Mouse (Mus musculus) midbrain, embryonic 16.5 days (tissue): ENCODE measurements around the gene Tmem243. TPM values are rescaled to one million over a fixed set of nuclear protein-coding genes. Genes with fewer than 3 reads are reported as not detected.

Experiments
- ATAC-seq: fragments of 200-750 bp; cut with Nextera tagmentation; 2 replicates; pipeline ENCODE4 v1.8.0; 2017; ENCODE audit warnings: moderate TSS enrichment
- H3K27ac ChIP-seq: fragments of 300-500 bp; sonication (generic); 2 replicates; pipeline ENCODE4 v1.5.1; 2014; ENCODE audit warnings: mild to moderate bottlenecking, low read length, mixed read lengths
- H3K27me3 ChIP-seq: fragments of 300-500 bp; sonication (generic); 2 replicates; pipeline ENCODE4 v1.6.1; 2014; ENCODE audit warnings: low read depth, low read length, mixed read lengths; ENCODE audit not compliant: control insufficient read depth, insufficient read depth
- H3K36me3 ChIP-seq: fragments of 300-500 bp; sonication (generic); 2 replicates; pipeline ENCODE4 v1.6.1; 2014; ENCODE audit warnings: mild to moderate bottlenecking, low read length, moderate library complexity, mixed read lengths; ENCODE audit not compliant: control insufficient read depth, insufficient read depth
- H3K4me1 ChIP-seq: fragments of 300-500 bp; sonication (generic); 2 replicates; pipeline ENCODE4 v1.6.1; 2014; ENCODE audit warnings: mild to moderate bottlenecking, low read length, mixed read lengths; ENCODE audit not compliant: control insufficient read depth, insufficient read depth
- H3K4me2 ChIP-seq: fragments of 300-500 bp; sonication (generic); 2 replicates; pipeline ENCODE4 v1.6.1; 2014; ENCODE audit warnings: mild to moderate bottlenecking, low read length, mixed read lengths
- H3K4me3 ChIP-seq: fragments of 300-500 bp; sonication (generic); 2 replicates; pipeline ENCODE4 v1.5.1; 2014; ENCODE audit warnings: low read depth, mild to moderate bottlenecking, low read length, moderate library complexity, mixed read lengths
- H3K9ac ChIP-seq: fragments of 300-500 bp; sonication (generic); 2 replicates; pipeline ENCODE4 v1.6.1; 2014; ENCODE audit warnings: low read depth, low read length, mixed read lengths
- H3K9me3 ChIP-seq: fragments of 300-500 bp; sonication (generic); replicated peaks from 2 replicates; pipeline ENCODE4 v1.6.1; 2014; ENCODE audit warnings: mild to moderate bottlenecking, low read length, mixed read lengths; ENCODE audit not compliant: control insufficient read depth, poor library complexity, severe bottlenecking
- WGBS: fragments of 180-500 bp; shearing (Covaris S2); extraction: QIAGEN DNeasy Blood & Tissue Kit; methylation state at CpG from one replicate; pipeline ENCODE4 v1.1.7; 2014; 5-methylcytosine and 5-hydroxymethylcytosine counted together
- polyA plus RNA-seq: library from polyadenylated mRNA; unstranded; fragments of >200 nt; fragmentation: Nextera tagmentation; extraction: Ambion mirVana; gene quantifications from 2 replicates; pipeline ENCODE4 v1.2.1, GENCODE M21; 2015

Gene Tmem243
- polyA plus RNA-seq, 1 experiment from 2014 or later, result 9.7 TPM

DNA sequence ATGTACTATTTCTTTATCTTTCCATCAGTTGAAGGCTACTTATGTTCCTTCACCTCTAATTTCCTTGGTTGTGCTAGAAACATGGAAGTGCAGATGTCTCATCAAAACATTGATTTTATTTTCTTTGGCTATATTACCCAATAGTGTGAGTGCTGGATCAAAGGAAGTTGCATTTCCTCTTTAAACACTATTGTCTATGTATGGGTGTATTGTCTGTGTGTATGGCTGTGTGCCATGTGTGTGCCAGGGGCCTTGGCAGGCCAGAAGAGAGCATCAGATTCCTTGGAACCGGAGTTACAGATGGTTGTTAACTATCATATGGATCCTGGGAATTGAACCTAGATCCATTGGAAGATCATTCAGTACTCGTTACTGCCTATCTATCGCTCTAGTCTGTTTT lies 29.1 kb upstream of the Tmem243 start:
- H3K36me3 ChIP-seq, result no peaks in the 10 kb centered on the region
- no peak overlapping the region for H3K4me3 ChIP-seq
- no peaks in the 10 kb centered on the region for H3K27me3 ChIP-seq
- ATAC-seq, result no peak
- no peak overlapping the region for H3K27ac ChIP-seq
- H3K4me1 ChIP-seq, result no peaks in the 10 kb centered on the region
- no peak overlapping the region for H3K9ac ChIP-seq
- H3K9me3 ChIP-seq, result no peaks in the 10 kb centered on the region
- 94% methylated on average over 3 of the region's 3 CpGs for WGBS
- no peak overlapping the region for H3K4me2 ChIP-seq

GRCm38 (mm10) chr5:9073177-9073854 lies 27.2 kb upstream of the Tmem243 start:
- Histone ChIP-seq H3K27ac (no peak overlapping the region), H3K4me3 (no peak overlapping the region), H3K4me2 (no peak overlapping the region), H3K27me3 (no peaks in the 10 kb centered on the region), H3K9me3 (no peaks in the 10 kb centered on the region), H3K4me1 (no peaks in the 10 kb centered on the region), H3K9ac (no peak overlapping the region), H3K36me3 (no peaks in the 10 kb centered on the region)
- ATAC-seq, result peak; percentile 69; the same call in 1 of the 2 replicates
- 32% methylated on average over 5 of the region's 5 CpGs for WGBS

DNA sequence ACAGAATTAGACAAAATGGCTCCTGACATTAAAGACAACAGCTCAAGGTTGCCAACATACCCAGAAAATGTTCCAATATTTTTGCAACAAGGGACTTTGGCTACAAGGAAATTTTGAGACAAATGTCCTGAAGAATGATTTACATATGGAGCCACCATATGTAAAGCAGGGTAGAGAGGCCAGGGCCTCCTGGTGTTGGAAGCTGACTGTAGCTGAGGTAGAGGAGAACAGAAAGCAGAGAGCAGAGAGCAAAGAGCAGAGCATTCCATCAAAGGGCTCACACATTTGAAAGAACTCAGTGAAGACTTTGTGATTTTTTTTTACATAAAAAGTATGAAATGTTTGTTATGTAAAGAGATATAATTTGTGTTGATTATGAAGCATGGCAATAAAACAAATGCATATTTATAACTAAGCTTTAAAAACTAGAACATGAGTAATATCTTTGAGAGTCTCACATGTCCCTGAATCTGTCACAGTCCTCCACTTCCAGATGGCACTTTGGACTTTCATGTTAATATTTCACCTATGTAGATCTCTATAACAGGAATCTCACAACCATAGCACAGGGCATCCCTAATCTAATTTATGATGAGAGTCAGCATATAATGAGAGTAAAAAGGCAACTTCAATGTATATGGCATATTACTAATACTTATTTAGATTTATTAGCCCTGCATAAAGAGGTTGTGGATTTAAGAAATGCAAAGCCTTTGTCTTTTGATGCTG lies 20.5 kb upstream of the Tmem243 start:
- Histone ChIP-seq H3K4me3 (no peak overlapping the region), H3K4me1 (no peaks in the 10 kb centered on the region), H3K4me2 (no peak overlapping the region), H3K27ac (no peak overlapping the region), H3K27me3 (no peaks in the 10 kb centered on the region), H3K36me3 (no peaks in the 10 kb centered on the region), H3K9me3 (no peaks in the 10 kb centered on the region), H3K9ac (no peak overlapping the region)
- ATAC-seq, result no peak

GRCm38 (mm10) chr5:9086924-9087719 lies 13.3 kb upstream of the Tmem243 start:
- ATAC-seq, result no peak
- H3K9me3 ChIP-seq, result no peaks in the 10 kb centered on the region
- H3K4me1 ChIP-seq, result no peaks in the 10 kb centered on the region
- H3K27ac ChIP-seq, result no peak overlapping the region
- H3K27me3 ChIP-seq, result no peaks in the 10 kb centered on the region
- H3K4me3 ChIP-seq, result no peak overlapping the region
- H3K4me2 ChIP-seq, result no peak overlapping the region
- no peak overlapping the region for H3K9ac ChIP-seq
- 84% methylated on average over 3 of the region's 3 CpGs for WGBS
- H3K36me3 ChIP-seq, result no peaks in the 10 kb centered on the region

DNA sequence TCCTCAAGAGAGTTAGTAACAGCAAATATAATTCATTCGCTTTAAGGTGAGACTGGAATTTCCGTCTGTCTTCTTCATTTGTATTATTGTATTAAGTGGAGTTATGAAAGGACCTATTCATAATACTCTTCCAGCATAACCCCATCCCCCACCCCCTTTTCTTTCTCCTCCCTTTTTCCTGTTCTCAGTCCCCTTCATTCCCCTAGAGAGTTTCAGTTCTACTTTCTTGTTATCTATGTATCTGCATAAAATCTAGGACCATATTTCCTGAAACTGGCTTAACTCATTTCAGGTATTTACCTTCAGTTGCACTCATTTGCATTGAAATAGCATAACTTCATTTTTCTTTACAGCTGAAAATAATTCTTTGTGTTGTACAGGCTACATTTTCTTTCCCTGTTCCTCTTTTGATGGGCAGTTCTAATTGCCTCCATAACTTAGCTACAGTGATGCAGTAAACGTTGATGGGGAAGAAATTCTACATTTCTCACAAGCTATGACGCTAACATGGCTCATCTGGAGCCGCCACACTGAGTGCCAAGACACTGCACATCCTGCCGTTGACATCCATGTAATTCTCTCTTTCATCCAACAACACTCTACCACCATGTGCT lies 9.9 kb upstream of the Tmem243 start:
- Histone ChIP-seq H3K9ac (no peak overlapping the region), H3K4me2 (no peak overlapping the region), H3K36me3 (no peaks in the 10 kb centered on the region), H3K27ac (no peak overlapping the region), H3K9me3 (no peaks in the 10 kb centered on the region), H3K4me3 (no peak overlapping the region), H3K4me1 (no peaks in the 10 kb centered on the region), H3K27me3 (no peaks in the 10 kb centered on the region)
- no peak for ATAC-seq
- WGBS, result 88% methylated on average over 6 of the region's 6 CpGs

DNA sequence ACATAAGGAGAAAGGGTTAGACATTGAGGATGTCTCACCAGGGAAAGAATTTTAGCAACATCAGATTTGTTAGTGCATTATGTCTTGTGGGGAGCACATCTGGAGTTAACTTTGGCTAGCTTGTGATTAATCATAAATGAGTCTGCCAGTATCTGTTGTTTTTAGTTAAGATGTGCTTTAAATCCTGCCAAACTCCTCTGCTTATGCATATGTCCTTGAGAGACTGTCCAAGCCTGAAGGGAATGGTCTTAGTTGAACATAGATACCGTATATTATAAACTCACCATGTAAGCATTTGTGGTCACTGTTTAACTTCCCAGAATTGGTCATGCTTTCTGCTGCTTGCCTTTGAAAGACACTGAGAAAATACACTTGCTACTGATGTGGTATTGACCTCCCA lies 7.8 kb upstream of the Tmem243 start:
- ATAC-seq, result no peak
- no peak overlapping the region for H3K4me3 ChIP-seq
- H3K27me3 ChIP-seq, result no peaks in the 10 kb centered on the region
- H3K9me3 ChIP-seq, result peaks cover 3% of the 10 kb centered on the region; the same call in 1 of the 2 replicates
- H3K4me2 ChIP-seq, result no peak overlapping the region
- H3K27ac ChIP-seq, result no peak overlapping the region
- 92% methylated on average over 1 of the region's 1 CpGs for WGBS
- no peak overlapping the region for H3K9ac ChIP-seq
- H3K4me1 ChIP-seq, result no peaks in the 10 kb centered on the region
- no peaks in the 10 kb centered on the region for H3K36me3 ChIP-seq

DNA sequence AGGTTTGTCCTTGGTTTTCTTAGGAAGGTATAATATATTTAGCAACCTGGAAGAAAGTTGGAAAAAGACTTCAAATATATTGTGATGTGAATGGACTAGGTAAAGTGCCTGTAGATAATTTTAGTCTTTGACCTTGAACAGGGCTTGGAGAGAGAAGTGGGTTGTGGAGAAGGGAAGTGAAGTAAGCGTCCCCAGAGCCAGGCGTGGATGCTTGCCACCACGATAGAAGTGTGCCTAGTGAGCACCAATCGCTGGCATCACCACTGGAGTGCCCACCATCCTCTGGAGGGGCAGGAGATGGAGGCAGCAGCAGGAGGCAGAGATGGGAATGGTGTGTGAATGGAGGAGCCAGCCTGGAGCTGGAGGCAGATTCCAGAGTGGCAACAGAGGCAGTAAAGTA lies 7.0 kb upstream of the Tmem243 start:
- Histone ChIP-seq H3K36me3 (no peaks in the 10 kb centered on the region), H3K9me3 (peaks cover 3% of the 10 kb centered on the region; the same call in 1 of the 2 replicates), H3K9ac (no peak overlapping the region), H3K4me2 (no peak overlapping the region), H3K27ac (no peak overlapping the region), H3K4me1 (no peaks in the 10 kb centered on the region), H3K27me3 (no peaks in the 10 kb centered on the region), H3K4me3 (no peak overlapping the region)
- ATAC-seq, result no peak
- WGBS, result 90% methylated on average over 4 of the region's 4 CpGs

DNA sequence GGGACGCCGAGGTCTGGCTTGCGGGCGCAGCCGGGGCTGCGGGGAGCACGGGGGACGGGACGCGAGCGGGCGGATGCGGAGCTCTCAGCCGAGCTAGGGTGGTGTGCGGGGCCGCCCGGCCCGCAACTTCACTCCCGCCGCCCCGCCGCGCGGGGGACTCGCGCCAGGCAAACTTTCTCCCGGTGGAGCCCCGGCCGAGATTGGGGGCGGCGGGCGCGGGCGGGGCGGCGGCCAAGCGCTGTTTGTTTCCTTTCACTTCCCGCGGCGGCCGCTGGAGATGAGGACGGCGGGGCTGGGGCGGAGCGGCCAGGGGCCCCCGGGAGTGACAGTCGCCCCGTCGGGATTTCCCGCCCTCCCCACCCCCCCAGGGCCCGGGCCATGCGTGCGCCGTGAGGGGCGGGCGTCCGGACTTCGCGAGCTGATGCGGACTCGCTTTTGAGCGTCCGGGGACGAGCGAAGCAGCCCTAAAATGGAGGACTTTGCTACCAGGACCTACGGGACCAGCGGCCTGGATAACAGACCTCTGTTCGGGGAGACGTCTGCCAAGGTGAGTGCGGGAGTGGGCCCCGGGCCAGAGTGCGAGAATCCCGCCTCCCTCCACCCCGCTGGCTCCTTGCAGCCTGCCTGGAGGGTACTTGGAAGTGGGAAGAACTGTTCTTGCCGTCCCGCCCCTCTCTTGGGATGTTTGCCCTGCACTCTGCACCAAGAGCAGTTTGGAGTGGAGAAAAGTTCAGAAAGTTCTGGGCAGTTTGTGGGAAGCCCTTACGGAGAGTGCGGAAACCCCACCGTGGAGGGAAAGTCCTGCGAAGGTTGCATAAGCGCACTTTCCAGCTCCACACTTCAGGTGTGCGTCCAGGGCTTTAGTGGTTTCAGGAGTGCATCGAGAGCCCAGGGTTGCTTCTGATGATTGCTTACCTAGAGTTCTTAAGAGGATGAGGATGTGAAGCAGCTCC lies 657 bp downstream of the Tmem243 start:
- peak; percentile 87 for ATAC-seq
- peaks cover 1% of the 10 kb centered on the region; the same call in 1 of the 2 replicates for H3K9me3 ChIP-seq
- peak overlapping the region; percentile 87 for H3K4me2 ChIP-seq
- H3K27me3 ChIP-seq, result peaks cover 2% of the 10 kb centered on the region
- H3K9ac ChIP-seq, result peak overlapping the region; percentile 69
- 0 out of 2 replicates have a peak overlapping the region, but pooled peaks have one; percentile 28 for H3K27ac ChIP-seq
- WGBS, result 1% methylated on average over 63 of the region's 83 CpGs
- no peaks in the 10 kb centered on the region for H3K36me3 ChIP-seq
- H3K4me3 ChIP-seq, result peak overlapping the region; percentile 95
- peaks cover 5% of the 10 kb centered on the region for H3K4me1 ChIP-seq
